Mouse (Mus musculus) E14TG2a.4 (cell line): ENCODE measurements at regions not wholly inside any gene's neighbourhood (a gene's known extent, or its start where the extent isn't known, plus 50 kb on each side); places are given as distances from the start of the nearest gene placed in this dataset.
"Not testable (repeated sequence)": the region's sequence is repeated elsewhere in the genome, so short reads cannot be mapped to it uniquely, and the experiment has no call there.

Experiments used
- H3K27me3 ChIP-seq: 2 replicates; pipeline ENCODE4 v1.6.1; 2014; ENCODE audit warnings: low read length, control low read depth; ENCODE audit not compliant: insufficient read depth
- H3K36me3 ChIP-seq: 2 replicates; pipeline ENCODE4 v1.6.1; 2014; ENCODE audit warnings: low read length, control low read depth; ENCODE audit not compliant: insufficient read depth
- H3K4me1 ChIP-seq: replicated peaks from 2 replicates; pipeline ENCODE4 v1.6.1; 2014; ENCODE audit warnings: low read depth, low read length, control low read depth
- H3K4me3 ChIP-seq: replicated peaks from 2 replicates; pipeline ENCODE4 v1.5.1; 2014; ENCODE audit warnings: mild to moderate bottlenecking, low read length
- H3K9me3 ChIP-seq: 2 replicates; pipeline ENCODE4 v1.6.1; 2014; ENCODE audit warnings: low read length, control low read depth
- CTCF ChIP-seq: conservative IDR thresholded peaks from 2 replicates; pipeline ENCODE4 v1.5.1; 2014; ENCODE audit warnings: low read length
- NANOG ChIP-seq: IDR thresholded peaks from 2 replicates; pipeline ENCODE4 v1.6.1; 2014; ENCODE audit warnings: borderline replicate concordance, low read length, mixed read lengths
- POU5F1 ChIP-seq: IDR thresholded peaks from 2 replicates; pipeline ENCODE4 v1.6.1; 2014; ENCODE audit warnings: low read length, borderline replicate concordance

GRCm38 (mm10) chr13:3216070-3216469 is 321.8 kb upstream of the Gdi2 start:
- peaks cover 17% of the 10 kb centered on the region for H3K9me3 ChIP-seq

DNA sequence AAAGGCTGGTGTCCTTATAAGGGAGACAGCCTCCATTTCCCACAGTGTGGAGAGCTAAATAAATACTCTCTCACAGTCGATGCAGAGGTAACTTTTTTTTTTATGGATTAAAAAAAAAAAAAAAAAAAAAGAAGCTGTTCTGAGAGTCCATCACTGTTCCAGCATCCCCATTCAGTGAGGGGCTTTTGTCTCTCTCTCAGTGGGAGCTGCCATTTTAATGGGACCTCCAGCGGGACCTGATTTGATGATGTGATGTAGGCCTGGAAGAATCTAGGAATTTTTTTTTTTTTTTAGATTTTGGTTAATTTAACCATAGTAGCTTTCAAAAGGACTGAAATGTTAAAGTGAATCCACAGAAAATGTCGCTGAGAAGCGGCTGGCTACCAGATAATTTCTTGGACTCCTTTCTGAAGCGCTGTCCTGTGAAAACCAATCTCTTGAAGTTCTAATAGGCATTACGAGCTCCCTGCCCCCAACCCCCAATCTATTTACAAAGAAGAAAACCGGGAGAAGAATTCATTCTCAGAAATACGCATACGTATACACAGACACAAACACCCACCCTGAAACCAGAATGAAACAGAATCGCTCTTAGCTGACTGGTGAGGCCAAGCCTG is 316.8 kb upstream of the Gdi2 start:
- Histone ChIP-seq H3K9me3 (peaks cover 21% of the 10 kb centered on the region), H3K4me3 (peak overlapping the region; percentile 23; the same call in 1 of the 2 replicates)
- not testable (repeated sequence) for H3K4me1 ChIP-seq, H3K27me3 ChIP-seq, H3K36me3 ChIP-seq

More at GRCm38 (mm10) chr13:3216070-3216469, 321.8 kb upstream of the Gdi2 start:
- H3K36me3 ChIP-seq, H3K4me3 ChIP-seq, H3K27me3 ChIP-seq, H3K4me1 ChIP-seq: not testable (repeated sequence)
- peak; percentile 46 for TF ChIP-seq CTCF

- Histone ChIP-seq H3K4me1 (peaks cover 4% of the 10 kb centered on the region), H3K27me3 (no peaks in the 10 kb centered on the region), H3K36me3 (no peaks in the 10 kb centered on the region), H3K4me3 (peak overlapping the region; percentile 23; the same call in 1 of the 2 replicates), H3K9me3 (peaks cover 21% of the 10 kb centered on the region)
- no peak for TF ChIP-seq POU5F1
- TF ChIP-seq NANOG = no peak
- TF ChIP-seq CTCF = no peak
Measured at GRCm38 (mm10) chr13:3221622-3222021, 316.2 kb upstream of the Gdi2 start.

DNA sequence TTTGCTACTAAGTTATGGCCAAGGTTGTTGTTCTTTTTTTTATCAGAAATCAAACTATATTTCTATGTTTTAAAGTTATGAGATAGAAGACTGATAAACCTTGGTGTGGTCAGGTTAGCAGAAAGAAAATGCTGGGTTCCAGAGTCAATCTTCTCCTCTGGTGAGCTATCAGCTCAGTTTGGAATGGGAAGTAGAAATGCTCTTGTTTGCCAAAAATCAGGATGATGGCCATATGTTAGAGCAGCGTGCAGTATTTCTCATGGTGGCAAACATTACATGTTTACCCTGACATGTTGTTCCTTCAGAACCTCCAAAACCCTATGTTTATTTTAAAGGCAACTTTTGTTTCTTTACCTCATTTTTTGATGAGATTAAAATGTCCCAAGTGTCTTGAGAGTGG is 279.5 kb upstream of the Gdi2 start:
- Histone ChIP-seq H3K36me3 (no peaks in the 10 kb centered on the region), H3K9me3 (peaks cover 50% of the 10 kb centered on the region), H3K27me3 (no peaks in the 10 kb centered on the region), H3K4me3 (no peak overlapping the region), H3K4me1 (no peaks in the 10 kb centered on the region)
- TF ChIP-seq CTCF (no peak), POU5F1 (no peak), NANOG (no peak)

DNA sequence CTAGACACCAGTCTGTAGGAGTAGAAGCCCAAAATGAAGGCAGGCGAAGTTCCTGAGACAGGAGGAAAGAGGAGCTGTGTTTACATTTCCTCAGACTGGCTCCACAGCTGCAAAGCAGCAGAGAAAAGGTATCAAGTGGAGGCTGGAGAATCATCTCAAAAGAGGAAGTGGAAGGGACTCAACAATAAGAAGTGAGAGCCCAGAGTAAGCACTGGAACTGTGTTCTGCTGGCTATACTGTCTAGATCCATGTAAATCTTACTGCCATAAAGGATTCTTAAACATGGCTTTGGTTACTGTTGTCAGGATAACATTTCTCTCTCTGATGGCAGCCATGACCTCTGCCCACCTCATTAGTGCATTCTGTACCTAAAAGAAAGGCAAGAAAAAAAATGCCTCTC is 261.7 kb upstream of the Gdi2 start:
- H3K27me3 ChIP-seq, H3K4me1 ChIP-seq, H3K9me3 ChIP-seq, H3K4me3 ChIP-seq, H3K36me3 ChIP-seq: not testable (repeated sequence)
